Mouse (Mus musculus) megakaryocyte, embryonic 14.5 days (primary cell): ENCODE measurements around the gene Tmem110.

Source experiments
- FLI1 ChIP-seq: IDR thresholded peaks from 2 replicates; pipeline ENCODE4 v1.6.1; 2012; ENCODE audit warnings: low read length, inconsistent platforms, mixed read lengths
- GATA1 ChIP-seq: IDR thresholded peaks from 3 replicates; pipeline ENCODE4 v1.6.1; 2012; ENCODE audit warnings: mixed read lengths, low read length, inconsistent platforms, borderline replicate concordance

DNA sequence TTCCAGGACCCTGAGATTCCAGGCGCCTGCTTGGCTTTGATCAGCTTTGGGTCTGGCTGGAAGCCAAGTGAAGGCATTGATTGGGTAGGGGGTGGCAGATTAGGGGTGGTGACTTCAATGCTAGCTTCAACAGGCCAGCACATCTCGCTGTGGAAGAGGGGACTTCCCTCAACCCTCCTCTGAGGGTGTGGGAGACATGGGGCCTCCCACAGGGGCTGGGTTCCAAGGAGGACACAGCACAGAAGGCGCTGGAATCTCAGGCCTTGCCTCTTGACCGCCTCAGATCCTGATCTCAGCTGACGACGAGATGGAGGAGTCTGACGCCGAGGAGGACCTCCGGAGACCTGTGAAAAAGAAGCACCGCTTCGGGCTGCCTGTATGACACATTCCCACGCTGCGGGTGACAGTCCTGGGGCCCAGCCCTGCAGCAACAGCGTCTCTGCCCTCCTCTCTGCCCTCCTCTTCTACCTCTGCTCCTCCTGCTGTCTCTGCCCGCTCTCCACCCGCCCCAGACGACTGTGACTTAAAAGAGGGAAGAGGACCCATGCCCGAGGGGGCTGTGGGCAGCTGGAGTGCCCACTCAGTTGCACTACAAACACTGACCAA, 48.8 kb downstream of the Tmem110 start:
- TF ChIP-seq FLI1 (no peak), GATA1 (no peak)
